Mouse (Mus musculus) left cerebral cortex, adult 2 months (tissue): ENCODE measurements at regions not wholly inside any gene's neighbourhood (a gene's known extent, or its start where the extent isn't known, plus 50 kb on each side); places are given as distances from the start of the nearest gene placed in this dataset.
"Not testable (repeated sequence)": the region's sequence is repeated elsewhere in the genome, so short reads cannot be mapped to it uniquely, and the experiment has no call there.

Experiments
- DNase-seq, 2 experiments: peaks; one replicate each; pipeline ENCODE4 v3.0.0; 2021 to 2022; ENCODE audit warnings: low spot score in 2 of 2, mixed read lengths in 1 of 2; ENCODE audit errors: extremely low spot score in 1 of 2
- H3K27ac ChIP-seq: fragments of 200-600 bp; 2 replicates; pipeline ENCODE4 v1.8.1; 2022
- H3K4me3 ChIP-seq: fragments of 200-600 bp; 2 replicates; pipeline ENCODE4 v1.8.1; 2022
- CTCF ChIP-seq: fragments of 200-600 bp; IDR thresholded peaks from 2 replicates; pipeline ENCODE4 v1.8.1; 2022; ENCODE audit warnings: antibody characterized with exemption, mild to moderate bottlenecking, moderate library complexity
- intact Hi-C: fragments of 180-260 bp; cut with DNase I; formaldehyde crosslinking; loops from one replicate; pipeline ENCODE4 v1.15.1; 2025

- Histone ChIP-seq H3K4me3 (no peak overlapping the region), H3K27ac (no peak overlapping the region)
- intact Hi-C loops, result loop anchor here (10.0 kb wide), 1 partner anchor 1021 kb away; no protein-coding TSS in a partner anchor
- no peak for TF ChIP-seq CTCF
- DNase-seq, result no peak
Measured at GRCm38 (mm10) chr14:100955806-100956436, 244.2 kb downstream of the Prr30 start.

DNA sequence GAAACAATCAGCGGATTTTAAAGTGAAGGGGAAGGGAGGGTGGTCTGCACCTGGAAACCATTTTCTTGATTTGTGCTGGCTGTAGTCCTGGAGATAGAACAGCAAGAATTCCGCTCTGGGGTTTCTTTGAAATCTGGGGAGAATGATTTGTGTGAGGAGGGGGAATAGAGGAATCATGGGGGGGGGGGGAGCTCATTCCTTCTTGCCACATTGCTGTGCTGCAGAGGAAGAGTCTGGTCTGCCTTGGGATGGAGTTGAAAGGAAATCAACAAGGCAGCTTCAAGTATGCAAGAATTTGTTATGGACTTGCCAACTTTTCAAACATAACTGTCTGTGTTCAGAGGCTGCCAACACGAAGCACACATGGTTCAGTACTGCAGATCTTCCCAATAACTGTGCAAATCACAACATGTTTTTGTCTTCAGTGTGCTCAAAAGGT lies 249.4 kb downstream of the Prr30 start:
- no peak overlapping the region for H3K4me3 ChIP-seq
- intact Hi-C loops, result loop anchor here (10.0 kb wide), 1 partner anchor 1016 kb away; no protein-coding TSS in a partner anchor
- DNase-seq, result no peak
- no peak for TF ChIP-seq CTCF
- no peak overlapping the region for H3K27ac ChIP-seq

DNA sequence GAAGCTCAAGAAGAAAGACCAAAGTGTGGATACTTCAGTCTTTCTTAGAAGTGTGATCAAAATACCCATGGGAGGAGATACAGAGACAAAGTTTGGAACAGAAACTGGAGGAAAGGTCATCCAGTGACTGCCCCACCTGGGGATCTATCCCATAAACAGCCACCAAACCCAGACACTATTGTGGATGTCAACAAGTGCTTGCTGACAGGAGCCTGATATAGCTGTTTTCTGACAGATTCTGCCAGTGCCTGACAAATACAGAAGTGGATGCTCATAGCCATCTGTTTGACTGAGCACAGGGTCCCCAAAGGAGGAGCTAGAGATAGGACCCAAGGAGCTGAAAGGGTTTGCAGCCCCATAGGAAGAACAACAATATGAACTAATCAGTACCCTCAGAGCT lies 252.5 kb downstream of the Prr30 start:
- H3K4me3 ChIP-seq, DNase-seq, intact Hi-C loops, H3K27ac ChIP-seq: not testable (repeated sequence)

DNA sequence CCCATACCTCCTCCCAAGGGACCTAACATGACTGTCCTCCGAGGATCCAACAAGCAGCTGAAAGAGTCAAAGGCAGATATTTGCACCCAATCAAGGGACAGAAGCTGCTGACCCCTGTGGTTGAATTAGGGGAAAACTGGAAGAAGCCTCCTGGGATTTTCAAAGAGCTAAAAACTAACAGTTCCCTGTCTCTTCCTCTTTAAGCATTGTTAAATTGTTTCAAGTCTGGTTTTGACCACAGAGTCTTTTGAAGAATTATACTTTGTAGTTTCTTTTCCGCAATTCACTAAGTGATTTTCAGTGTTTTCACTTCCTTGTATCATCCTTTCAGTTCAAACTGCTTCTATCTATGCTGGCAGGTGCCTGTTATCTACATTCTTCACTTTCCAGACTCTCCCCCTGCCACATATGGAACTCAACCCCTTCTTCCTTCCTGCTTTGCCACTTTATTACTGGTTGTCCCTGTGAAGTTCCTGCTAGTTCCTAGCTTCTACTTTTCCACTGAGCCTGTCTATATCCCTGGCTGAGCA lies 262.7 kb downstream of the Prr30 start:
- intact Hi-C loops, result no loop called here
- no peak for DNase-seq
- no peak overlapping the region for H3K27ac ChIP-seq
- H3K4me3 ChIP-seq, result no peak overlapping the region
- no peak for TF ChIP-seq CTCF

DNA sequence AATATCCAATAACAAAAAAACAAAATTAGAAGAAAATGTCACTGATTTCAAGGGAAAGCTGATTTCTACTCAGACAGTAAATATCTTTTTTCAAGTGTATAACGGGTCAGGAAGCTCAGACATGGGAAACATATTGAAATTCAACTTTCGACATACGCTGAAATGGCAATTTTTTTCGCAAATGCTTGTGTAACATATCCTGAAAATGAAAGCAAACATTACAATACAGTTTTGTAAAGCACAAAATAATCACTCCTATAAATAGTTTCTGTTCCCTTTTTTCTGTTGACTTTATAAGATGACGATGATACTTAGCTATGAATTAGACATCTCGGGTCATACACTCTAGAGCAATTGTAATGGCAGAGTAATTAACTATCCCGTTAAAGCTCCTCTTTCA lies 265.6 kb downstream of the Prr30 start:
- TF ChIP-seq CTCF, result no peak
- H3K4me3 ChIP-seq, result no peak overlapping the region
- intact Hi-C loops, result no loop called here
- DNase-seq, result no peak
- no peak overlapping the region for H3K27ac ChIP-seq

GRCm38 (mm10) chr14:100924880-100925279 lies 275.2 kb downstream of the Prr30 start:
- intact Hi-C loops, result no loop called here
- H3K4me3 ChIP-seq, result no peak overlapping the region
- DNase-seq, result no peak
- no peak for TF ChIP-seq CTCF
- no peak overlapping the region for H3K27ac ChIP-seq

DNA sequence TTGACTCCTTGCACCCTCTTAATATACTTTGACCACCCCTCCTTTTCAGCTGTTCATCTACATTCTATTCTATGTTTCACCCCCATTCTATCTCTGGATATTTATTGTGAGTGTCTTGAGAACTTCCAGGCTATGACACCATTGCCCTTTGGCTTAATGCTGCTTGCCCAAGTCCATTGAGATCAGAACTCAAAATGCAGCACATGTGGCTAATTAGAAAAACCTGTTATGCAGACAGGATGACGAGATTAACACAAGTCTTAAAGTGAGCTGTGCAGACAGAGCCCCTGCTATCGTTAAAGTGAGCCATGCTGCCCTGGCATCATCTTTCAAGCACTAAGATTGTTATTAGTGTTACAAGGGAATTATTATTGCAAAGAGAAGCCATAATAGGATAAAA lies 299.9 kb downstream of the Prr30 start:
- no peak overlapping the region for H3K4me3 ChIP-seq
- TF ChIP-seq CTCF, result no peak
- intact Hi-C loops, result no loop called here

DNA sequence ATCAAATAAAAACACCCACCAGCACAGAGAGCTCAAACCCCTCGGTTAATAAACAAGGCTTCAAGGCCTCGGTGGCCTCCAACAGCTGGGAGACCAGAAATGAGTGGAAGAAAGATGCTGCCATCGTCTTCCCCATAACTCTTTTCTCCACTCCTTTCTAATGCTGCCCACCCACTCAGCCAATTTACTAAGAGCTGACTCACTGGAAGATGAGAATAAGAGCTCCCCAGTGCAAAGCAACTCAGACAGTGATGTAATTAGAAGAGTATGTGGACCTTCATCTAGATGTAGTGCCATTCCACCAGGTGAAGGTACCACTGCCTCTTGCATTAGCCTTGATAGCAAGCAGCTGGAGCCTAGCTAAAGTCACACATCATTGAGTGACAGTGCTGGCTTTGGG lies 301.1 kb downstream of the Prr30 start:
- Histone ChIP-seq H3K4me3 (no peak overlapping the region), H3K27ac (no peak overlapping the region)
- intact Hi-C loops, result no loop called here
- peak in 1 of 2 experiments; percentile 14 for DNase-seq
- no peak for TF ChIP-seq CTCF

More for the DNA sequence above, 299.9 kb downstream of the Prr30 start:
- H3K27ac ChIP-seq, result no peak overlapping the region
- DNase-seq, result no peak

DNA sequence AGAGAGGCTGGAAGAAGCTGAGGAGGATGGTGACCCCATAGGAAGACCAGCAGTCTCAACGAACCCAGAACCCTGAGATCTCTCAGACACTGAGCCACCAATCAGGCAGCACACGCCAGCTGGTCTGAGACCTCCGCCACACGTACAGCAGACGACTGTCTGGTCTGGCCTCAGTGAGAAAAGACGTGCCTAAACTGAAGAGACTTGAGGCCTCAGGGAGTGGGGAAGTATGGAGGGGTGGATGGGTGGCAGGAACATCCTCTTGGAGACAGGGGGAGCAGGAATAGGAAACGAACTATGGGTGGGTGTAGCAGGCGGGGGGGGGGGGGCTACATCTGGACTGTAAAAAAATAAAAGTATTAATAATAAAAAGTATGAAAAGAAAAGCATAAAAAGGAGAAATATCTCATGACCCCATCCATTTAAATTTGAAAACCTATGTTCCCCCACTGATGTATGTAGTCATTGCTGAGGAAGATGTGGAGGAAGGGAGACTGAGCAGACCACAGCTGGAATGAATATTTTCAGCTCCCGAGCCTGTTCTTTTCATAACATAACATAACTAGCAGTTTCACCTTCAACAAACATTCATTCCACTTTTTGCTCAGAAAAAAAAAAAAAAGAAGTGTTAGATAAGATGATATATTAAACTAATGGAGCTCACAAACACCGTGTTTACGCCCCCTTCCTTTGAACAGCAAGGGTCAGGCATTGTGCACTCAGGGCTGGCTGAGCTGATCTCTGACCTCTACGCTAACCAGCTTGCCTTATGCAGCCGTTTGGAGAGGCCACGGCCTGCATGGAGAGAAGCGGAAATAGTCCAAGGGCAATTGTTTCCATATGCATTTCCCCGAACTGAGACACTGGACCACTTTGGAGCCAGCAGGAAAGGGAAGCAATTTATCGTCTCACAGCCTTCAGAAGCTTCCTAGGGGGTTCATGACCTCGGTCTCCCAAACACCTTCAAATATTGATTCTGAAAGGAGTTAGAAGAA lies 310.7 kb downstream of the Prr30 start:
- intact Hi-C loops, result no loop called here
- no peak overlapping the region for H3K27ac ChIP-seq
- no peak for TF ChIP-seq CTCF
- no peak for DNase-seq
- H3K4me3 ChIP-seq, result no peak overlapping the region

- no peak for DNase-seq
- intact Hi-C loops, result no loop called here
- Histone ChIP-seq H3K4me3 (no peak overlapping the region), H3K27ac (no peak overlapping the region)
- no peak for TF ChIP-seq CTCF
Measured at GRCm38 (mm10) chr14:100883115-100883514, 317.0 kb downstream of the Prr30 start.

DNA sequence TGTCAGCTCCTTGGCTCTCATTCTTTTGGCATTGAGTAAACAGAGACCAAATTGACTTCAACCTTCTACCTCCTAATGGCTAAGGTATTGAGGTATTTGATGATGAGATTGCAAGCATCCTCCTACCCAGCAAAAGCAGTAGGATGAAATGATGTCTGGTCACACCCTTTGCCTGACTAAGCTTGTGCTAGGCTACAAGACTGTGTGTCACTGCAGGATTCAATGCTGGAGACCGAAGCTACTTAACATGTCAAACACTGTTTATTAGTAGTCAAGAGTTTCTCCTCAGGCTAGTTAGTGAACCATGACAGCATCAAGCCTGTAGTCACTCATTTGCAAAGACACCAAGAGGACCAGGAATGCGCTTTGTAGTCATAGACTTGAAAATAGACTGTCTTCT lies 320.0 kb downstream of the Prr30 start:
- intact Hi-C loops, result no loop called here
- no peak overlapping the region for H3K27ac ChIP-seq
- DNase-seq, result no peak
- TF ChIP-seq CTCF, result no peak
- H3K4me3 ChIP-seq, result no peak overlapping the region

DNA sequence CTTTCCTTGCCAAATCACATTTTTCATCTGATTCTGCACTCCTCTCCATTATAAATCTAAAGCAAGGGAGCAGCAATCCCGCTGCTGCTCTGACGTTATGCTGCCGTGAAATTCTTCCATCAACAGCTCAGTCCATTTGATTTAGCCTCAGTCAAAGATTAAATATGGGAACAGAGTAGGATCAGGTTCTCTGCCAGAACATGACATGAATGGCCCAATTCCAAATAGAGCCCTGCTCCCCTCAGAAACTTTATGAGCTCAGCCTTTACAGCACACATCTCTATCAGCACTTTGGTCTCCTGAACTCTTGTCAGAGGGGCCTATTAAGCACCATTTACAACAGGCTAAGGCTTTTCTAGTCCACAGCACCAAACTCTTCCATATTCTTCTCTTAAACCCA lies 332.3 kb downstream of the Prr30 start:
- no peak overlapping the region for H3K4me3 ChIP-seq
- intact Hi-C loops, result no loop called here
- no peak for DNase-seq
- TF ChIP-seq CTCF, result no peak
- no peak overlapping the region for H3K27ac ChIP-seq
